Mouse (Mus musculus): ENCODE data around the gene Psmf1.

The Psmf1 gene

GRCm38 (mm10) chr2:151743845-151744244 is at the start of gene Psmf1:
Gene Psmf1, minus strand, starts transcription at chr2:151744186.
- in situ Hi-C loops (cut with MboI; ENCODE audit: low pct_unique_long_range_greater_than_20kb in 1 of 2, low sequenced_read_pairs in 2 of 2, unreplicated experiment in 1 of 2): loop anchor here in 1 of 2 experiments (10.0 kb wide), 1 partner anchor 111 kb away; no protein-coding TSS in a partner anchor

DNA sequence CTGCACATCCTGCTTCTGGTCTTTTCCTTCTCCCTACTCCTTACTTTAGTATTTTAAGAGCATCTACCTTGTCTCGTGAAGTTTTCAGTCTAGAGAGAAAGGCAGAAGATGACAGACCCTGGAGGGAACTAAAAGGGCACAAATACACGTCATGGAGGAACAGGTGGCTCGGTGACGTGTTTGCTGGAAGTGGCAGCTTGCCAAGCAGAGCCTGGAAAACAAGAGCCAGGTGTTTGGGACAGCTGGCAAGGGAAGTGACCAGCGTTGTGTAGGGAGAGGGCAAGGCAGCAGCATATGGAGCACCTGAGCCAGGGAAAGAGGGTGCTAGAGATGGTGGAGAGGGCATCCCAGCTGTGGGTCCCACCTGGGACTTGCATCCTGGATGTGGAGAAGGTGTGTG is 47.2 kb upstream of the Psmf1 start:
- in situ Hi-C loops (cut with MboI; ENCODE audit: low pct_unique_long_range_greater_than_20kb in 1 of 2, low sequenced_read_pairs in 2 of 2, unreplicated experiment in 1 of 2): no loop called here

DNA sequence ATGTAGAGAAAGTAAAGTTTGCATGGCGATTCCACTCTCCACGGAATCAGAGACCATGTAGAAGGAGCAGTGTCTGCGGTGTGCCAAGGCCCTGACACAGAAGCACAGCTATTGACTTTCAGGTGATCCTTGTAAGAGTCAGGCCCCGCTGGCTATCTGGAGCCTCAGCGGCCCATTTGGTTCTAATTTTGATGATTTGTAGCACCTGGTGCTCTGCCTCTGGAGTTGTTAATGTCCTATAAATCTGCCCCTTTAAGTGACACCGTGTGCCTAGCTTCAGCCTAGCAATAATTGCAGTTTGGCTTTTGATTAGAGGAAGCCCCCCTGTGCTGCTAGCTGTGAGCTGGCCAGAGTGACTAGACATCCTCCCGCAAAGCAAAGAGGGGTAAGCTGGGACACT is 46.2 kb upstream of the Psmf1 start:
- in situ Hi-C loops (cut with MboI; ENCODE audit: low pct_unique_long_range_greater_than_20kb in 1 of 2, low sequenced_read_pairs in 2 of 2, unreplicated experiment in 1 of 2): no loop called here

- in situ Hi-C loops (cut with MboI; ENCODE audit: low pct_unique_long_range_greater_than_20kb in 1 of 2, low sequenced_read_pairs in 2 of 2, unreplicated experiment in 1 of 2): no loop called here
Measured at GRCm38 (mm10) chr2:151788221-151788977, 44.4 kb upstream of the Psmf1 start.

GRCm38 (mm10) chr2:151783493-151783892 is 39.5 kb upstream of the Psmf1 start:
- in situ Hi-C loops (cut with MboI; ENCODE audit: low pct_unique_long_range_greater_than_20kb in 1 of 2, low sequenced_read_pairs in 2 of 2, unreplicated experiment in 1 of 2): no loop called here

DNA sequence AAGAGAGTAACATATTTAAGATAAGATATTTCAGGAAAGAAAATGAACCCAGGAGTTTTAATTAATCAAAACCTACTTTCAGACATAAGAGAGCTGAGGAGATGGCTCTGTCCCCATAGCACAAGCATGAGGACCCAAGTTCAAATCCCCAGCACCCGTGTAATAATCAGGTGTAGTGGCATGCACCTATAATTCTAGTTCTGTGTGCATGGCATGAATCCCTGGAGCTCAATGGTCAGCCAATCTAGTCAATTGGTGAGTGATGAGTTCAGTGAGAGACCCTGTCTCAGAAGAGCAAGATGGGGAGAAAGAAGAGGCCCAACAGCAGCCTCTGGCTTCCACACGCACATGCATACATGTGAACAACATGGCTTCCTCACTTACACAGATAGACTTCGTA is 33.4 kb upstream of the Psmf1 start:
- in situ Hi-C loops (cut with MboI; ENCODE audit: low pct_unique_long_range_greater_than_20kb in 1 of 2, low sequenced_read_pairs in 2 of 2, unreplicated experiment in 1 of 2): no loop called here

DNA sequence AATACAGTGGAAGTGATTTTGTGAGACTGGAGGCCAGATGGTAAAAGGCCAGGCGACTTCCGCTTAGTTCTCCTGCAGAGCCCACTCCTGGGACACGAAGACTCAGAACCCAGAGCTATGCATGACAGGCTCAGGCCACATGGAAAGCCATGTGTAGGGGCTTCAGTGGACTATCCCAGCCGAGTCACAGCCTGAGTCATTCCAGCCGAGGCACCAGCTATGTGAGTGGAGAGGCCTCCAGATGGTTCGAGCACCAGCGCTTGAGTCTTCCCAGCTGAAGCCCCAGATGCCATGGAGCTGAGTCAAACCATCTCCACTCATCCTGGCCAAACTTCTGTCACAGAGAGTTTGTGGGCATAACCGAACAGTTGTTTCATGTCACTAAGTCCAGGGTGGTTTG is 29.5 kb upstream of the Psmf1 start:
- in situ Hi-C loops (cut with MboI; ENCODE audit: low pct_unique_long_range_greater_than_20kb in 1 of 2, low sequenced_read_pairs in 2 of 2, unreplicated experiment in 1 of 2): no loop called here

DNA sequence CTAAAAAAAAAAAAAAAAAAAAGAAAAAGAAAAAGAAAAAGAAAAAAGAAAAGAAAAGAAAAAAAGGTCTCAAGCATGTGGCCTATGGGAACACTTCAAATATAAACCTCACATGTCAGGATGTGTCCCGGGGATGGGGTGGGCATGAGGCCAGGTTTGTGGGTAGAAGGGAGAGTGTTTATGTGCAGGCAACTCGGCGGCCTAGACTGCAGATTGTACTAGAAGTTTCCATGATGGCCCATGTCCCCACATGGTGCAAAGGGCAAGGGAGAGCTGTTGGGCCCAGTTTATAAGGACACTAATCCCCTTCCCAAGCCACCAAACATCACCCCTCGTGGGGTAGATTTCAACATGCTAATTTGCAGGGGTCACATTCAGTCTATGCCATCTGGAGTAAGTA is 28.2 kb upstream of the Psmf1 start:
- in situ Hi-C loops (cut with MboI; ENCODE audit: low pct_unique_long_range_greater_than_20kb in 1 of 2, low sequenced_read_pairs in 2 of 2, unreplicated experiment in 1 of 2): no loop called here

DNA sequence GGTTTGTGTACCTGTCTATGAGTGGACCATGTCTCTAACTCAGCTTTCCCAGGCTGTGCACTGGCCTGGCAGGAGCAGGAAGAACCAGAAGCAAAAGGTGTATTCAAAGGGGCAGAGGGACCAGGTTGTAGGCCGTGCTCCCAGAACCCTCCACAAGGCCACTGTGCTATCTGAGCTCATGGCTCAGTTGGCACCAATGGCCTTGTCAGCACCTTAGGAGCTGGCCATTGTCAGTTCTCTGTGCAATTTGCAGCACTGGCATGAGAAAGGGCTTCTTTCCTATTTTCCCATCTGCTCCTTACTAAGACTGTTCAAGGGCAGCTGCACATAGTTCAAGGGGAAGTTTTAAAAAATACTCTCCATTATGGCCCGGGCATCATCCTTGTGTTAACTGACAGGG is 20.6 kb upstream of the Psmf1 start:
- in situ Hi-C loops (cut with MboI; ENCODE audit: low pct_unique_long_range_greater_than_20kb in 1 of 2, low sequenced_read_pairs in 2 of 2, unreplicated experiment in 1 of 2): no loop called here

GRCm38 (mm10) chr2:151758806-151759353 is 14.9 kb upstream of the Psmf1 start:
- in situ Hi-C loops (cut with MboI; ENCODE audit: low pct_unique_long_range_greater_than_20kb in 1 of 2, low sequenced_read_pairs in 2 of 2, unreplicated experiment in 1 of 2): no loop called here

DNA sequence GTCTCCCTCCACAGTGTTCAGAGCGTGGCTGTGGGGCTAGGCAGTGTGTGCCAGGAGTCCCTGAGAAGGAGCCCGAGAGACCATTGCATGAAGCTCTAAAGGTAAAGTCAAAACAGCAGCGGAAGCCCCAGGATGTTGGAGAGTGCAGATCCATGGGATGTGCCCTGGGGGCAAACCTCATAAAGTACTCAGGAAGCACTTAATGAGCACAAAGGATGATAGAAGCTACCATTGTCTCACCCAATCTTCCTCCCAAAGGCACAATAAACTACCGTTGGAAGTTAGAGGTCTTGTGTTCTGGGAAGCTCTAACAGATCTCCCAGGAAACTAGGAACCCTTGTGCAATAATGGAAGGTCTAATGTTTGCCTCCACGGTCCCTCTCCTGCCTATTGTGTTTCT is 13.5 kb upstream of the Psmf1 start:
- in situ Hi-C loops (cut with MboI; ENCODE audit: low pct_unique_long_range_greater_than_20kb in 1 of 2, low sequenced_read_pairs in 2 of 2, unreplicated experiment in 1 of 2): no loop called here

DNA sequence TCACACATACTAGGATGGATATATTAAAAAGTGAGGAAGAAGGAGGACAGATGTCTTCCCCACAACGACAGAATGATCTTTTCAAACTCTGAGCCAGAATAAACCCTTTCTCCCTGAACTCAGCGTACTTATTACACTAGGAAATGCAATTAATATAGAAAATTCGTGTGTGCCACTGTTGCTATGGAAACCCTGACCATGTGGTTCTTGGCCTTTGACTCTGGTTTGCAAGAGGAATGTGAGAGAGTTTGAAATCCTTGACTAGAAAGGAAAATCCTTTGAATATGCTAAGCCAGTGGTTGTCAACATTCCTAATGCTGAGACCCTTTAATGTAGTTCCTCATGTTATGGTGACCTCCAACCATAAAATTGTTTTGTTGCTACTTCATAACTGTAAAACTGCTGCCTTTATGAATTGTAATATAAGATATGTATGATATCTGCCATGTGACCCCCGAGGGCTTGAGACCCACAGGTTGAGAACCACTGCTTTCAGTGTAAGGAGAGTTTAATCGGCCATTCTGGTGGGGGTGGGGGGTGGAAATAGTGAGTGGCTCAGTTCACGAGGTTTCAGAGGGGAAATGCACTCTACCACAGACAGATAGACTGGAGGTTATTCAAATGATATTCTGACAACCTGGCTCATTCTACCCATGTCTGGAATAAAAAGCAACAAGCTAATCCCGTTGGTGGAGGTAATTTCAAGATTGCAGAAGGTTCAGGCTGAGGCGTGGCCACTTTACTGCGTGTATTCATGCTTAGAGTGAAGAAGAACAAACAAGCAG is 12.5 kb upstream of the Psmf1 start:
- in situ Hi-C loops (cut with MboI; ENCODE audit: low pct_unique_long_range_greater_than_20kb in 1 of 2, low sequenced_read_pairs in 2 of 2, unreplicated experiment in 1 of 2): no loop called here

DNA sequence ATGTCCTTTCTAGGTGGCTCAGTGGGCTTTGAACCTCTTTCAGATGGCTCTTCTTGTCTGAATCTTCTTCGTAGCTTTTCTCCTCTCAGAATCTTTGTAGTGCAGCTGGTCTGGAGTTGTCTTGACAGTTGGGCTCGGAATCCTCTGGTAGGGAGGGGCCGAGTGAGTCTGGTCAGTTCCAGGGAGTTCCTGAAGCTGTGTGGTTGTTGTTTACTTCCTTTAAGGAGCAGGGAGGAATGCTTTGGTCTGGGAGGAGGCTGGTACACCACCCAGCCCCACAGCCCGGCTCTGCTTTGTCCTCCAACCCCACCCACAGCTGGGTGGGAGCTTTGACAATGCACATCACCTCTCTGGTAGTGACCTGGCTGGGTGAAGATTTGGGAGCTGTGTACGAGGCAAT is 7.3 kb upstream of the Psmf1 start:
- in situ Hi-C loops (cut with MboI; ENCODE audit: low pct_unique_long_range_greater_than_20kb in 1 of 2, low sequenced_read_pairs in 2 of 2, unreplicated experiment in 1 of 2): no loop called here

GRCm38 (mm10) chr2:151747847-151748705 is 4.1 kb upstream of the Psmf1 start:
- in situ Hi-C loops (cut with MboI; ENCODE audit: low pct_unique_long_range_greater_than_20kb in 1 of 2, low sequenced_read_pairs in 2 of 2, unreplicated experiment in 1 of 2): loop anchor here in 1 of 2 experiments (10.0 kb wide), 1 partner anchor 107 kb away; no protein-coding TSS in a partner anchor

GRCm38 (mm10) chr2:151742850-151743679 is 921 bp downstream of the Psmf1 start:
- in situ Hi-C loops (cut with MboI; ENCODE audit: low pct_unique_long_range_greater_than_20kb in 1 of 2, low sequenced_read_pairs in 2 of 2, unreplicated experiment in 1 of 2): loop anchor here in 1 of 2 experiments (10.0 kb wide), 1 partner anchor 112 kb away; no protein-coding TSS in a partner anchor

- in situ Hi-C loops (cut with MboI; ENCODE audit: low pct_unique_long_range_greater_than_20kb in 1 of 2, low sequenced_read_pairs in 2 of 2, unreplicated experiment in 1 of 2): loop anchor here in 1 of 2 experiments (10.0 kb wide), 1 partner anchor 113 kb away; no protein-coding TSS in a partner anchor
Measured at GRCm38 (mm10) chr2:151742084-151742483, 1.9 kb downstream of the Psmf1 start.

DNA sequence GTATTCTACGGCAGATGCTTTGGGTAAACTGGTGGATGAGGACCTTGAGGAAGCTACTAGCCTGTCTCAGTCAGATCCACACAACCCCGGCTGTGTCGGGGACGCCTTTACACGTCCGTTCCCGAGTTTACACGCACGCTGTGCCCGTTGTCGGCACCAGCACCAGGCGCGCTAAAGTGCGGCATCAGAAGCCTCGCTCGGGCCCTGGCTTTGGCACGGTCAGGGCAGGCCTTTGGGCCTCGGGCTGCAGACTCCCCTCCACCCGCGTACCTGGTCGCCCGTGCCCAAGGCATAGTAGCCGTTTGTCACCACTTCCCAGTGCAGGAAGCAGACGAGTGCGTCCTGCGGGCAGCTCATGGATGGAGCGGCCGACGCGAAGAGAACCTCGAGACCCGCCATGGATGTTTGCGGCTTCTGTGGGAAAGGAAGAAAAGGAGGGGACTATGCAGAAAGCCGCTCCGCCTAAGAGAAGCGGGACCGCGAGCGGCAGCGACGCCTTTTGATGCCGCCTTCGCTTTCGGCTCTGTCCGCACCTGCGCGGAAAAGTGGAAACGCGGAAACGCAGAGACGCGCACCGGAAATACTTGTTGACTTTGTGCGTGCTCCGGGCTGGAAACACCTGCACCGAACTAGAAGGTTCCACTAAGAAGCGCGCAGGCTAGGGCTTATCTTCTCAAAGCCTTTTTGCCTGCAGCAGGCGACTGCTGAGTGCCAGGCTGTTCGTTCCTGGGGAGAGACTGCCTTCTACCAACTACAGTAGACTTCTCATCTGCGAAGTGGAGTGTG is 3.1 kb downstream of the Psmf1 start:
- in situ Hi-C loops (cut with MboI; ENCODE audit: low pct_unique_long_range_greater_than_20kb in 1 of 2, low sequenced_read_pairs in 2 of 2, unreplicated experiment in 1 of 2): loop anchor here in 1 of 2 experiments (10.0 kb wide), 1 partner anchor 114 kb away; no protein-coding TSS in a partner anchor

Data from mouse embryonic stem cell (cell line).